Mouse (Mus musculus) thymus, adult 2 months (tissue): ENCODE data around the gene Cend1.

Experiments used
- CTCF ChIP-seq: fragments of 200-500 bp; IDR thresholded peaks from 2 replicates; pipeline ENCODE4 v1.5.1; 2012; ENCODE audit warnings: mild to moderate bottlenecking, control low read depth, low read length, moderate library complexity, borderline replicate concordance; ENCODE audit not compliant: control insufficient read depth, poor library complexity, insufficient read depth; ENCODE audit errors: extremely low read depth
- POLR2A ChIP-seq: fragments of 200-500 bp; IDR thresholded peaks from 2 replicates; pipeline ENCODE4 v1.6.1; 2012; ENCODE audit warnings: mild to moderate bottlenecking, low read length, control low read depth, moderate library complexity; ENCODE audit not compliant: control insufficient read depth, poor library complexity, insufficient read depth; ENCODE audit errors: extremely low read depth

- TF ChIP-seq POLR2A (no peak), CTCF (no peak)
Measured at GRCm38 (mm10) chr7:141418970-141419369, 10.3 kb downstream of the Cend1 start.
